12 mouse cellular contexts compared by ENCODE assay signal in genomic region chr10:86069341-86069740, GRCm38 (mm10). TPM values are rescaled to one million over a fixed set of nuclear protein-coding genes. Genes with fewer than 3 reads are reported as not detected.
DNase-seq lines count a peak whose midpoint lies in the region; ATAC-seq and TF ChIP-seq lines count a peak whose summit lies in the region.
"Had no signal": no experiment of that assay in that cellular context is flagged by ENCODE, and none has a peak within 500 bp of the region (broad histone marks: within the 10 kb centered on the region; RNA-seq: fewer than 3 reads in every experiment).

No protein-coding gene starts in this region.

- no peak overlapping the region for H3K4me3 ChIP-seq in kidney, adult 2 months (ENCODE audit: insufficient read depth, low read depth, low read length)
- H3K4me3 ChIP-seq in forebrain, embryonic 10.5 days, result no peak overlapping the region
- H3K4me3 ChIP-seq in neural tube, embryonic 13.5 days, result no peak overlapping the region

- peak; percentile 62 for ATAC-seq in neural tube, embryonic 13.5 days (ENCODE audit: low read depth)

- H3K4me1 ChIP-seq in kidney, adult 2 months (ENCODE audit: control insufficient read depth, insufficient read depth, low read length), result peaks cover 35% of the 10 kb centered on the region
- peaks cover 28% of the 10 kb centered on the region for H3K4me1 ChIP-seq in forebrain, embryonic 10.5 days
- H3K4me1 ChIP-seq in neural tube, embryonic 13.5 days (replicated peaks), result peaks cover 8% of the 10 kb centered on the region; the same call in 1 of the 2 replicates

- H3K27me3 ChIP-seq in kidney, adult 2 months (replicated peaks; ENCODE audit: control insufficient read depth, insufficient read depth, low read length), result no peaks in the 10 kb centered on the region
- no peaks in the 10 kb centered on the region for H3K27me3 ChIP-seq in forebrain, embryonic 10.5 days (ENCODE audit: poor library complexity, severe bottlenecking)
- H3K27me3 ChIP-seq in neural tube, embryonic 13.5 days, result no peaks in the 10 kb centered on the region

- H3K4me2 ChIP-seq in neural tube, embryonic 13.5 days, result no peak overlapping the region

- H3K27ac ChIP-seq in kidney, adult 2 months (ENCODE audit: insufficient read depth, low read depth, low read length), result peak overlapping the region; percentile 41
- H3K27ac ChIP-seq in forebrain, embryonic 10.5 days, result peak overlapping the region; percentile 80
- H3K27ac ChIP-seq in neural tube, embryonic 13.5 days (replicated peaks), result no peak overlapping the region; the same call in 1 of the 2 replicates

- H3K36me3 ChIP-seq in kidney, adult 2 months (ENCODE audit: control insufficient read depth, insufficient read depth, low read length), result no peaks in the 10 kb centered on the region
- H3K36me3 ChIP-seq in forebrain, embryonic 10.5 days (replicated peaks), result no peaks in the 10 kb centered on the region
- H3K36me3 ChIP-seq in neural tube, embryonic 13.5 days, result peaks cover 4% of the 10 kb centered on the region; the same call in 1 of the 2 replicates

- DNase-seq in kidney, adult 2 months, result peak; percentile 91
- no peak for DNase-seq in kidney, postnatal 4 days
- peak; percentile 58 for DNase-seq in forebrain, embryonic 10.5 days (ENCODE audit: extremely low spot score, low spot score)
- DNase-seq in kidney, postnatal 10 days, result peak; percentile 48
- no peak for DNase-seq in adrenal gland, adult 8-10 months
- DNase-seq in ovary, postnatal 10 days (ENCODE audit: low spot score), result no peak
- DNase-seq in gastrocnemius, postnatal 36 days, result no peak
- DNase-seq: cerebellum, adult 2 months had no signal

- intact Hi-C loops in gastrocnemius, postnatal 36 days (cut with DNase I), result loop anchor here (5.0 kb wide), 1 partner anchor 113 kb away; no protein-coding TSS in a partner anchor

- no peak for TF ChIP-seq CTCF in kidney, adult 2 months (conservative IDR thresholded peaks at IDR 0.05; ENCODE audit: insufficient read depth, insufficient read length, low read depth, low read length)

- H3K9ac ChIP-seq in neural tube, embryonic 13.5 days, result no peak overlapping the region; the same call in 1 of the 2 replicates

- no peak for TF ChIP-seq POLR2A in kidney, adult 2 months (IDR thresholded peaks at IDR 0.05; ENCODE audit: low read depth, low read length)

- 46% methylated on average over 3 of the region's 3 CpGs for WGBS in kidney, adult 2 months
- WGBS in forebrain, embryonic 10.5 days, result 21% methylated on average over 3 of the region's 3 CpGs
- WGBS in neural tube, embryonic 13.5 days, result 42% methylated on average over 3 of the region's 3 CpGs

- peaks cover 7% of the 10 kb centered on the region; the same call in 1 of the 2 replicates for H3K9me3 ChIP-seq in forebrain, embryonic 10.5 days
- peaks cover 8% of the 10 kb centered on the region; the same call in 1 of the 2 replicates for H3K9me3 ChIP-seq in neural tube, embryonic 13.5 days

RNA-seq across cellular contexts. Expression of gene Fbxo7, which starts 47.6 kb away (rescaled TPM):
- polyA plus RNA-seq in kidney, adult 2 months (2012; rRNA removed), result 81.5 and 81.6 TPM in 2 replicates
- 17.7 and 18.4 TPM in 2 replicates for polyA plus RNA-seq in forebrain, embryonic 10.5 days (2016; fragmentation: Nextera tagmentation; extraction: Ambion mirVana)
- polyA plus RNA-seq in neural tube, embryonic 13.5 days (2015; fragmentation: Nextera tagmentation; extraction: Ambion mirVana), result 21.3 and 26.0 TPM in 2 replicates
- 10 to 100 TPM; 25.6 to 36.4 (median 30.2) TPM for total RNA-seq in adrenal gland, adult 8-10 months (2022)
- 1 to 10 TPM; 7.9 to 9.4 TPM for total RNA-seq in gastrocnemius, postnatal 36 days (2021)

RNA-seq across cellular contexts. Expression of gene Bpifc, which starts 57.6 kb away (rescaled TPM):
- polyA plus RNA-seq in kidney, adult 2 months (2012; rRNA removed), result 0.08 and 0.11 TPM in 2 replicates
- not detected in 2 replicates for polyA plus RNA-seq in forebrain, embryonic 10.5 days (2016; fragmentation: Nextera tagmentation; extraction: Ambion mirVana)
- not detected in 2 replicates for polyA plus RNA-seq in neural tube, embryonic 13.5 days (2015; fragmentation: Nextera tagmentation; extraction: Ambion mirVana)
- under 1 TPM in 2 of 4 experiments, not detected in 2; 0.75 to 0.87 TPM for total RNA-seq in adrenal gland, adult 8-10 months (2022)
- not detected for total RNA-seq in gastrocnemius, postnatal 36 days (2021)
- total RNA-seq: gastrocnemius, adult 18-20 months; layer of hippocampus, postnatal 14 days had no signal
- polyA plus RNA-seq: small intestine, adult 2 months had no signal

Comparison
In these comparisons a context has a peak if more than half of its experiments do, and no peak if none do; other contexts are left out.
1. DNase-seq: peak in kidney, adult 2 months (single experiment), forebrain, embryonic 10.5 days (single experiment) and kidney, postnatal 10 days (single experiment); none in kidney, postnatal 4 days (0 of 2), adrenal gland, adult 8-10 months (single experiment), ovary, postnatal 10 days (single experiment) and gastrocnemius, postnatal 36 days (0 of 2).